Mouse (Mus musculus): ENCODE data around the gene Mtfr1l.

Mtfr1l gene

DNA sequence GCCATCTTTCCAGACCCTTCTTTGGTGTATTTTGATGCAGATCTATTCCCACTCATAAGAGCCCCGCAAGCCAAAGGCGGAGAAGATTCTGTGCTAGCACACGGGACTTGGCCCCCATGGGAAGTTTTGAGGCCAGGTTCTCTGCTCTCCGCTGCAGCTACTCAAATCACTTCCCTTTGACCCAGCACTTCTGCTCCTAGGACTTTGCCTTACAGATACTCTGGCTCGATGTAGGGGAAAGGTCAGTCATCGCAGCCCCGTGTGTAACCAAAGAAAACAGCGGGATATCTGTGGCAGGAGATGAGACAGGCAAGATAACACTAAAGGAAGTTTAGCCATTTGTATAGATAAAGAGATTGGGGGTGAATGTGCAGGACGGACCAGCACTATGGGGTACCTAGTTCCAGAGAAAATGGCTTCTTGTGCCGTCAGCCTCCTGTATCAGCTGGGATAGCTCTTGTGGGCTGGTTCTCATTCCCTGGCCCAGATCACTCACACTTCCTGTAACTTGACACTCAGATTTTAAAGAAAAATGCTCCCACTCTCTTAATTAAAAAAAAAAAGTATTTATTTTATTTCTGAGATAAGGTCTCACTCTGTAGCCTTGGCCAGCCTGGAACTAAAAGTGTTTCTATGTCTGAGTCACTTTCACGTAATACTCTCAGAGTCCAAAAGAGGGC is 45.1 kb downstream of the Mtfr1l start:
- no peak for DNase-seq (ENCODE audit: low read depth)

DNA sequence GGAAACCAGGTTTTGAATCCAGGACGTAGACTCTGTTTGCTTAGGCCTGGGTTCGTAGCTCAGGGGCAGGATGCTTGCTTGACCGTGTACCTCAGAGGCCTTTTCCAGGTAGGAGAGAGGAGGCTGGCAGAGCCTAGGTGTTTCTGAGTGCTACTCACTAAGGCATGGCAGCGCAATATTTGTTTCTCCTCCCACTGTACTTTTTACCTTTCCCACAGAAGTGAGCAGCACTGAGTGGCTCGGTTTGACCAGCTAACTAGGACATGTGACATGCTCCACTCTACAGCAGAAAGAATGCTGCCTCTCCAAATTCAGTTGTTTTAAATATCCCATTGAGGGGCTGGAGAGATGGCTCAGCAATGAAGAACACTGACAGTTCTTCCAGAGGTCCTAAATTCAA is 47.0 kb downstream of the Mtfr1l start:
- DNase-seq (ENCODE audit: low read depth): no peak

DNA sequence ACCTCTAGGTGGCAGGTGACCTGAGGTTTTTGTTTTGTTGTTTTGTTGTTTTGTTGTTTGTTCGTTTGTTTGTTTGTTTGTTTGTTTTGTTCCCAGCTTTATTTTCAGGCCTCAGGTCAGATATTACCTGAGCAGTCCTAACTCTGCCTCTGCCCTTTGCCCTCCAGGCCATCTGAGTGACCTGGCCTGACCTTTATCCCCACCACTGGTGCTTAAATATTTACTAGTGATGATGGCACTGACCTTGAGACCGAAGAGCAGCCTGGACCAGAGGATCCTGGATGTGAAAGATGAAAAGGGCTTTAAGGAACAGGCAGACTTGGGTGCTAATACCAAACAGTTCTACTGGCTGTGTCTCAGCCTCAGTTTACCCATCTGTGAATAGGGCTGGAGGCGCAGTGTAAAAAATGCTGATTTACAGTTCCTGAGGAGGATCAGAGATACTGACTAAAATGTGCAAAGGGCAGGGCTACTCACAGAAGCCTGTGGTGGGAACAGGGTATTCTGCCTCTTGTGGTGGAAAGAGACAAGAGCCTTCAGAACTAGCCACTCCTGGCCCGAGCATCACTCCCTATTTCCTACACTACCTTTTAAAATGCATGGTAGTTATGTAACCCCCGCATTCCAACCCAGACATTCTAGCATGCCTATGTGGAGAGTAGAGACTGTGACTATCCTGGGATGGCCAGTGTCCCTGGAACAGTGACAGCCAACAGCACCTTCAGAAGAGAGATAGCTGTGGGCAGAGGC is 49.9 kb downstream of the Mtfr1l start:
- no peak for DNase-seq (ENCODE audit: low read depth)

DNA sequence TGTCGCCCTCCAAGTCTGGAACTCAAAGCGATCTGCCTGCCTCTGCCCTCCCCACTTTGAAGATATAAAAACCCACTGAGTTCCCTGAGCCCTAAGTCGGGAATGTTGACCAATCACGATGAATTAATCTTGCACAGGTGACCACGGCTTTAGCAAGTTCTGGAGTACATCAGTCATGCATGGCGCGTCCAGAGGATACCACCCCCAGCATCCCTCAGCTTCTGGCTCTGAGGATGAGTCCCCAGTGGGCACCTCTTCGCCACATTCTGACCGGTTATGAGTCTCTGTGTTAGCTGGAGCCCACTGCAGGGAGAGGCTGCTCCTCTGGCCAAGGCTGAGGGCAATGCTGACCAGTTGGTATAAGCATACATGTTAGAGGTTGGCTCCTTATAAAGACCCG is 51.0 kb downstream of the Mtfr1l start:
- no peak for DNase-seq (ENCODE audit: low read depth)

DNA sequence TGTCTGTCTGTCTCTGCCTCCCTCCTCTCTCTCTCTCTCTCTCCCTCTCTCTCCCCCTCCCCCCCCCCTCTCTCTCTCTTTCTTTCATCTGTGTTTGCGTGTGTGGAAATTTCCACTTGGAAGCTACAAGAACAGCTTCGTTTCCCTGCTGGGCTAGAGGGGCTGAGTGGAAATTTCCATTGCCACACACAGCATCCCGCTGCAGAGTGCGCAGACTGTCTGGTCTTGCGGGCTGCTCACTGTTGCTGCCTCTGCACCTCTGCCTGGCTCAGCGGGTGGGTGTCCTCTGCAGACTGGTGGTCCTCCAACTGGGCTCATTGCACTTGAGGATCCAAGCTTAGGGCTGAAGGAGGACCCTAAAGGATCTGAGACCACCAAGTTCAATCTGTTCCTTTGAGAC is 51.5 kb downstream of the Mtfr1l start:
- DNase-seq (ENCODE audit: low read depth): no peak

DNA sequence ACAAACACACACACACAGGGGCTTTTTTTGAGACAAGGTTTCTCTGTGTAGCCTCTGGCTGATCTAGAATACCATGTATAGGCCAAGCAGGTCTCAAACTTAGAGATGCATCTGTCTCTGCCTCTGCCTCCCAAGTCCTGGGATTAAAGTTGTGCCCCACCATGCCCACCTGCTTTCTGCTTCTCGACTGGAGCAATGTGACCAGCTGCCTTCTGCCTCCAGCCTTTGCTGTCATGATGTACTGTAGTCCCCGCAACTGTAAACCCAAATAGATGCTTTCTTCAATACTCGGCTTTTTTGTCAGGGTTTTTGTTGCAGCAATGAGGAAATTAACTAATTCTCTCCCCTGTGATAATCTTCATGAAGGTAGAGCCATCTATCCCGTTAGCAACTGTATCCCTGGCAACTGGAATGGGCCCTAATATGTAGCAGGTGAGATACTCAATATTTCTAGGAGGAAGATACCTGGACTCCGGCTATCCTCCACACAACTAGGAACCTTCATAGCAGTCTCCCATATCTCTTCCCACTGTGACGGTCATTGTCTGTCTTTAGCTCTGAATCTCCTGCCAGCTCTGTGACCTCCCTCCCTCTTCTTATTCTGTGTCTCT is 52.0 kb downstream of the Mtfr1l start:
- no peak for DNase-seq (ENCODE audit: low read depth)

DNA sequence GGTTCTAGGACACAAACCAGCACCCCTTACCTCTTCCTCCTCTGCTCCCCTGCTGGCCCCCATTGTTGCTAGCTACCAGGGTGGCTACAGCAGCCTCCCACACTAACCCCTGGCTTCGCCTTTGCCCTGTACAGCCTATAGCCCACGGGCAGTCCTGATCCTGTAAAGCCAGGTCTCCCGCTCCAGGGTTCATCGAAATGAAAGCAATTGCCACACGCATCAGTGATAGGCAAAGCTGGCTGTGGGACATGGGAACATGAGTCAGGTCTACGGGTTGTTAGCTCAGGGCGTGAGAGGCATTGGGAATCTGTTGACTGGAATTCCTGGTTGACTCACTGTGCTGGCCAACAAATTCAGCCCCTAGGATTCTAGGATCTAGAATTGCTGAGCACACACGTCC is 52.7 kb downstream of the Mtfr1l start:
- peak; percentile 73 for DNase-seq (ENCODE audit: low read depth)

DNA sequence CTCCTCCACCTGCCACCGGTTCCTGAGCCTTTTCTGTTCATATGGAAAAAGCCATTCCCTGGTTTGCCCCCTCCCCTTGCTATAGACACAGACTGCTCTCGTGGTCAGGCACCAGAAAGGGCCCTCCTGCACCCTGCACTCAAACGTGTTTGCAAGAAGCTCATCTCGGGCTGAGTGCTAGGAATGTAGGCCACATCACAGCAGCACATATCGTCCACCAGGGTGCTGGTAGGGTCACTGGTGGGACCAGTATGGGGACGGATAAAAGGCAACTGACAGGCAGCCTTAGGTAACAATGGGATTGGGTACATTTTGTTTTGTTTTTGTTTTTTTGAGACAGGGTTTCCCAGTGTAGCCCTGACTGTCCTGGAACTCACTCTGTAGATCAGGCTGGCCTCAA is 53.9 kb downstream of the Mtfr1l start:
- DNase-seq (ENCODE audit: low read depth): no peak

DNA sequence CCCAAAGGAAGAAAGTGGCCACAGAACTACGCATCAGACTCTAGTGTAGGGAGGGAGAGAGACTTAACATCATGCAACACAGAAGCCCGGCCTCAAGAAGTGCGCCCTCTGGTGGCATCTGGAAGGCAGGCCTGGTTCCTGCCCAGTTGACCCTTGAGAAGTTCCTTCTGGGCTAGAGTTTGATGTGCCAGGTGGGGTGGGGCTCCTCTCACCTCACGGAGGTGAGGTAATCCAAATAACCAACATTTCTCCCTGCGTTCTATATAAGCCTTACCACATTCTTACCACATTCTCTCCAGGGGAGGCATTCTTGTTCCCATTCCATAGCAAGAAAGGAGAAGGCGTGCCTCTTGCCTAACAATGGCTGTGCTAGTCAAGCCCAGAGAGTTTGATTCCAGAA is 54.3 kb downstream of the Mtfr1l start:
- DNase-seq (ENCODE audit: low read depth): peak; percentile 80

DNA sequence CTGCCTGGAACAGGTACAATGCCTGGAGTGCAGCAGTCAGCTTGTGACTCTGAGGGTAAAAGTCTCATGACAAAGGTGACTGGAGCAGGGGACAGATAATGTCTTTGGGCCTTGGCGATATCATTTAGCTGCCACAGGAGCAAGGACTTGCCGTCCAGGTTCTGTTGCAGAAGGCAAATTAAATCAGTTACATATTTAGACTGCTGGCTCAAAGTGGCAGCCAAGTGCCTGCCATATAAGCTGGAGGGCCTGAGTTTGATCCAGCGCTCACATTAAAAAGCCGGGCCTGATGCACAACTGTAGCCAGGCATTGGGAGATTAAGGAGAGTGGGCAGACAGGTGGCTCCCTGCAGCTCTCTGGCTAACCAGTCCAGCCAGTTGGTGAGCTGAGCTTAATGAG is 55.3 kb downstream of the Mtfr1l start:
- DNase-seq (ENCODE audit: low read depth): no peak

DNA sequence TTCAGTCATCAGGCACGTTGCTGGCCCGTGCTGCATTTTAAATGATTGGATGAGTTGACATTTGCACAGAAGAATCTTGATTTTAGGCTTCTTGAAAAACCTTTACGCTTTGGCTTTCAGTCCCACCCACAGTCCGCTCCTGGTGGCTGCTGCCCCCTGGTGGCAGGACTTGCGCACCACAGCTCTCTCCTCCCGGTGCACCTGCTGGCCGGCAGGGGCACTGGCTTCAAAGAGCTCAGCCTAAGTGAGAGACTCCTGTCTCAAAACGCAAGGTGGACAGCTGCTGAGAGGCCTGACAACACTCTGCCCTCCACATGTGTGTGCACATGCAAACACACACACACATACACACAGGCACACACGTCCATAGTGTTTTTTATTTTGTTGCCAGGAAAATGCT is 57.2 kb downstream of the Mtfr1l start:
- DNase-seq (ENCODE audit: low read depth): peak; percentile 90

DNA sequence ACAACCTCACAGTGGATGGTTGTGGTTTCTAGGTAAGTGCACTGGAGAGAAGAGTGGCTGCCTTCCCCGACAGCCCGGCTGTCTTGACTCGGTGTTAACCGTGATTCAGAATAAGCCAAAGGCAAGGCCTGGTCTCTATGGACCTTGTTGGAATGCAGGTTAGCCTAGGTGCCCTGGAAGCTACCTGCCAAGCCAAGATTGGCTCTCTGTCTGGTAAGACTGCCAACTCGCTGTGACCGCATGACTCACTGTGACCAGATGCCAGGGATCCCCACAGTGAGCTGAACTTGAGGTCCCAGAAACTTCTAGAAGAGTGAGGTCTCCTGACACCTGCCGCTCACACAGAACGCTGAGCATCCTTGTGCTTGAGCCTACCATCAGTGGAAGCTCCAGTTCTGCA is 58.3 kb downstream of the Mtfr1l start:
- no peak for DNase-seq (ENCODE audit: low read depth)
